ENCODE assay signal across 15 mouse cellular contexts in genomic region chr3:73709871-73710270, GRCm38 (mm10). TPM values are rescaled to one million over a fixed set of nuclear protein-coding genes. Genes with fewer than 3 reads are reported as not detected.
DNase-seq lines count a peak whose midpoint lies in the region; ATAC-seq lines count a peak whose summit lies in the region.
"Had no signal": no experiment of that assay in that cellular context is flagged by ENCODE, and none has a peak within 500 bp of the region (broad histone marks: within the 10 kb centered on the region; RNA-seq: fewer than 3 reads in every experiment).

No protein-coding gene starts in this region.

- no peaks in the 10 kb centered on the region for H3K27me3 ChIP-seq in heart, embryonic 12.5 days (replicated peaks)
- H3K27me3 ChIP-seq: CH12.LX; megakaryocyte, embryonic 14.5 days had no signal

- no peaks in the 10 kb centered on the region for H3K9me3 ChIP-seq in heart, embryonic 12.5 days (replicated peaks)
- H3K9me3 ChIP-seq: megakaryocyte, embryonic 14.5 days had no signal

- H3K4me3 ChIP-seq in heart, embryonic 12.5 days = no peak overlapping the region
- H3K4me3 ChIP-seq: erythroblast, embryonic 14.5 days; heart, adult 2 months; megakaryocyte, embryonic 14.5 days had no signal

- intact Hi-C loops in gastrocnemius, postnatal 14 days (cut with DNase I; ENCODE audit: low total_unique reads) = no loop called here

- no peaks in the 10 kb centered on the region for H3K36me3 ChIP-seq in heart, embryonic 12.5 days

- no peak overlapping the region for H3K9ac ChIP-seq in heart, embryonic 12.5 days

- DNase-seq in heart, adult 11 months = peak; percentile 89
- peak; percentile 2 for DNase-seq in retina, embryonic 14.5 days (ENCODE audit: low spot score)
- no peak for DNase-seq in retina, postnatal 1 day
- DNase-seq in gastrocnemius, postnatal 14 days = peak; percentile 27
- DNase-seq in urinary bladder, postnatal 14 days (ENCODE audit: low spot score) = no peak
- DNase-seq in cerebellum, postnatal 36 days = no peak
- DNase-seq: kidney, postnatal 14 days; liver; right cerebral cortex, postnatal 4 days had no signal

- H3K4me1 ChIP-seq in heart, embryonic 12.5 days (replicated peaks) = no peaks in the 10 kb centered on the region

- H3K27ac ChIP-seq in heart, embryonic 12.5 days (ENCODE audit: poor library complexity, severe bottlenecking) = no peak overlapping the region
- H3K27ac ChIP-seq: heart, adult 2 months; hindbrain, postnatal 0 days had no signal

- ATAC-seq in heart, embryonic 12.5 days (ENCODE audit: insufficient number of reproducible peaks, low FRiP score) = no peak
- ATAC-seq: hindbrain, postnatal 0 days had no signal

- H3K4me2 ChIP-seq in heart, embryonic 12.5 days = no peak overlapping the region

- WGBS in heart, embryonic 12.5 days = 67% methylated on average over 8 of the region's 8 CpGs

RNA-seq across cellular contexts. Expression of gene Bche, which starts 1.7 kb away (rescaled TPM):
- polyA plus RNA-seq in heart, embryonic 12.5 days (2016; fragmentation: Nextera tagmentation; extraction: Ambion mirVana) = 22.2 and 24.4 TPM in 2 replicates
- total RNA-seq in gastrocnemius, postnatal 14 days (2021) = 1 to 10 TPM; 2.5 to 3.7 TPM
- total RNA-seq: CH12.LX had no signal
- polyA plus RNA-seq: erythroblast, embryonic 14.5 days had no signal

Comparison
In these comparisons a context has a peak if more than half of its experiments do, and no peak if none do; other contexts are left out.
1. DNase-seq: peak in heart, adult 11 months (single experiment), retina, embryonic 14.5 days (single experiment) and gastrocnemius, postnatal 14 days (single experiment); none in retina, postnatal 1 day (single experiment), urinary bladder, postnatal 14 days (single experiment) and cerebellum, postnatal 36 days (0 of 2).